Mouse (Mus musculus) layer of hippocampus, postnatal 25 days (tissue): ENCODE measurements around the gene Pik3r5. TPM values are rescaled to one million over a fixed set of nuclear protein-coding genes. Genes with fewer than 3 reads are reported as not detected.

Source experiments
- DNase-seq, 2 experiments: peaks; one replicate each; pipeline ENCODE4 v3.0.0; 2022; ENCODE audit warnings: mixed read lengths in 2 of 2, low spot score in 1 of 2; ENCODE audit errors: extremely low spot score in 1 of 2
- total RNA-seq, 2 experiments: library from RNA; stranded (reverse); gene quantifications; 2 replicates each; pipeline ENCODE4 v1.2.3; 2021

The Pik3r5 gene
- total RNA-seq, 2 experiments from 2014 or later: 1.7 to 2.1 TPM

DNA sequence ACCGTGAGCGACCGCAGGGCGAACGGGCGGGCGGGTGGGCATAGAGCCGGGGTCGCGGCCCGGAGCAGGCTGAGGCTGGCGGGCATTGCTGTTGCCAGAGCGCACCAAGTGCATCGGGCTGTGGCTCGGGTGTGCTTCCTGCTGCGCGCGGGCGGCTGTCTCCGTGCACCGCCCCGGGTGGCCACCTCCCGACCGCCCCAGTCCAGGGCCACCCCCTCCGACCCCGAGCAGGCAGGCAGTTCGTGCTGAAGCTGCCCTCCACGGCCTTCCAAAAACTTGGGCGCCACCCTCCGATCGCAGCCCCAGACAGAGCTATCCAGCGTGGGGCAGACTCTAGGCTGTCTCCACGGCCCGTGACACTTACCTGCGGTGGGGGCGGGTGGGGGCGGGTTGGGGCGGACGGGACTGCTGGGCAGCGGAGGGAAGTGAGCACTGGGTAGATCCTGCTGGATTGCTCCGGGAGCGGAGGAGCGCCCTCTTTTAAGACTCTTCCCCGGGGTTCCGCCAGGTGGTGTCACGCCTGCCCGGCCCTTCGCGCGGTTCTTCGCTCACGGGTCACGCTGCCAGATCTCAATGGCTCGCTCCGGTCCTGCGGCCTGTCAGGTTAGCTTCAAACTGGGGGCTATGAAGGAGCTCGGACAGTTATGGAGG is 31.8 kb upstream of the Pik3r5 start:
- peak in 1 of 2 experiments; percentile 13 for DNase-seq

DNA sequence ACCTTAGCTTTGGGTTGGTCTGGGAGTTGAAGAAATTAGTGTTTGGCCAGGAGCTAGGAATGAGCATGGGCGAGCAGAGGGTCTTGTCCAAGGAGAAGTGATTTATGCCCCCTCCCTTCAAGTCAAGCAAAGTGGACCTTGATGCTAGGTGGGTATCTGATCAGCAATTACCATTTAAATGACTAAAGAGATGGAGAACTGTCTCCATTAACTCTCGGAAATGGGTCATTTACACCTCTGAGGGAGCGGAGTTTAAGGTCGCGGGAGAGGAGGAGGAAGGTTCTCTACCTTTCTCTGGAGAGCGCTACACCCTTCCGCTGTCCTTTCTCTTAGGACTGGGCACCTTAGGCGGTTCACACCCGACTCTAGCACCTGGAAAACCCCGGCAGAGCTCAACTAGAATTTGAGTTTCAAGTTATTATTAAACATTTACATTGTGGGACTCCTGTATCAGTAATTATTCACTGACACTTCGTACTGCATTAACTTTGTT is 31.1 kb upstream of the Pik3r5 start, which contains the start of gene Ntn1:
Gene Ntn1 (minus strand): TSS at position 97 of the 493 bp plus-strand sequence.
- DNase-seq: no peak

DNA sequence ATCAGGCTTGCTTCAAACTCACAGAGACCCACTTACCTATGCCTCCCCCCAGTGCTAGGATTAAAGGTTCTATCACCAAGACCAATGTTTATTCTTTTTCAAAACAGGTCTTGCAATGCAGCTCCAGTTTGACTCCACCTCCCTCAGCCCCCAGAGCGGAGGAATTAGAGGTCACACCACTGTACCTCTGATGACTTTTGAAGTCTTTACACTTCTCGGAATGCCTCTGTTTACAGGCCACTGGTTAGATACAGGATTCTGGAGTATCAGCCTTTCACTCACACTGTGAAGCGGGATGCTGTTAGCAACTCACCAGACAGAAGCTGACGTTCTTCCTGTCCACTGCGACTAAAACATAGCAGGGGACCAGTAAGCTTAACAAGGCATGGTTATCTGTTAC is 30.5 kb upstream of the Pik3r5 start:
- DNase-seq: no peak

DNA sequence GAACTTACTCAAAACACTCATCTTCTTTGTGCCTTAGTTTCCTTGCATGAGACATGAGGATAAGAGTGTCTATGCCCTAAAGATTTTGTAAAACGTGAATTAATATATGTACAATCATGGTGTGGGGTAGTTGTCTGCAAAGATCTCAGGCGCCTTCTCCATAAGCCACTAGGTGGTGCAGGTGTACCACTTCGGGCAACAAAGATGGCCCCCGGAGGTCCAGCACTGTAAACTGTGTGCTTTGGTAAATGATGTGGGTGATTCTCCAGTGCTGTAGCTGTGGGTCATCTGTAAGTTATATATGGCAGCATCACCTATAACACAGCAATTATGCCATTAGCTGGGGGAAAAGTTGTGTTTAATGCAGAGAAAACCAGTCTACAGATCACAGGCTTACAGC is 27.7 kb upstream of the Pik3r5 start:
- no peak for DNase-seq

DNA sequence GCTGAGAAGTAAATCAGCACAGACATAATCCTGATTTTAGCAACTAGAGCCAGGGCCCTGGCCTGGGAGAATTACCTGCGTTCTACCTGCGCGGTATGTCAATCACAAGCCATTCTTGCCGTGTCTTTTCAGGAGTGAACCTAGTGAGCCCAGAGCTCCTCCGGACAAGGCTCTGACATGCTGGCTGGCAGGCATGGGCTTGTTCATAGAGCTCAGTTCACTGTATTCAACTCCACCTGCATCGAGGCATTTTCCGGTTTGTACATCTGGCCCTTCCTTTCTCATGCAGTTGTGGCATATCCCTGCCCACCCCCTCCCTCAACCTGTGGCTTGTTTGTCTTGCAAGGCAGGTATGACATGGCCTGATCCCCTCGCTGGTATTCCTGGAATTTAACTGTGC is 26.3 kb upstream of the Pik3r5 start:
- no peak for DNase-seq

DNA sequence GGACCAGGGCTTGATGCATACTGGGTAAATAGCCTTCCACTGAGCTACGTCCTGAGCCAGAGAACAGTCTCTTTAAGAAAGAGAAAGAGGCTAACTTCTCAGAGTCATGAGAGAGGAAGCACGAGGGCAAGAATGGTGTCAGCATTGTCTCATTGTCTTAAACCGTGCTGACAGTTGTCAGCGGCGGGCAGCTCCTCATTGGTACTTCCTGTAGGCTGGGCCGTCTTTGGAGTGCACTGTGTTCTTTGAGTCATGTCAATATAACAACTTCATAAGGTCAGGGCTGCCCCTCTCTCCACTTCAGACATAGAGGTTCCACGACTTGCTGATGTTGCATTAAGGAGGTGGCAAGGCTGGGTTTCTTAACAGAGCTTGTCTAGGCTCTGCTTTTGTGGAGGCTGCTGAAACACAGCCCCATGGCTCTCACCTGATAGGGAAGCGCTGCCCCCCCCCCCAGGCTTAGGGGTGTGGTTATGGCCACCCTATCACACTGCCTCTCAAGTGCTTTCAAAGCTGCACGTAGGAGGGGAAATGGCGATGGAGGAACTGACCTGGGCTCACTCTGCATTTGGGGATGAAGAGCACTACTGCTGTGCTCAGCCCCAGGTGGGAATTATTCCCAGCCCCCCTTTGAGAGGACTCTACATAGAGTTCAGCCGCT is 24.5 kb upstream of the Pik3r5 start:
- DNase-seq: no peak

DNA sequence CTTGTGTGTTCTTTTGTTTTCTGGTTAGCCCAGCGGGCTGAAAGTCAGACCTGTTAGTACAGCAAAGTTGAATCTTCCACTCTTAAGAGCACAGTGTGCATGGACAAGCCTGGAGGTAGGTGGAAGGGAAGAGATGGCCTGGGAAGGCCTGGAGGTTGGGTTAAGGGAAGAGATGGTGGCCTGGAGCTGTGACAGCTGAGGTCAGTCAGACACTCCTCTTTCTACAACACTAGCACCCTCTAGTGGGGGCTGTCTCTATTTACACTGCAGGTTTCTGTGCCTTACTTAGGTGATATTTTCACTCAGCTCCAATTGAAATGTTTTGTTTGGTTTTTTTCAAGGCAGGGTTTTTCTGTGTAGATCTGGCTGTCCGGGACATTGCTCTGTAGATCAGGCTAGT is 23.8 kb upstream of the Pik3r5 start:
- DNase-seq: peak; percentile 51 to 75

DNA sequence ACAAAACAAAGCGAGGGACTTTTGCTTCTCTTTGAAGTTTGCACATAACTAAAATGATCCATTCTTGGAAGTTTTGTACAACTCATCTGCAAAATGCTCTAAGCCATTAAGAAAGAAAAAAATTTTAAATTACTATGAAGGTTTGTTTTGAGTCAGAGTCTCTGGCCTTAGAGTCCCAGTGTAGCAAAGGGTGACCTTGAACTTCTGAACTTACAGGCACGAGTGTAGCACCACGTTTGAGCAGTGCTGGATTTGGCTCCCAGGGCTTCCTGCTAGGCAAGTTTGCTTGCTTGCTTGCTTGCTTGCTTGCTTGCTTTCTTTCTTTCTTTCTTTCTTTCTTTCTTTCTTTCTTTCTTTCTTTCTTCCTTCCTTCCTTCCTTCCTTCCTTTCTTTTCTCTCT is 14.9 kb upstream of the Pik3r5 start:
- DNase-seq: no peak

DNA sequence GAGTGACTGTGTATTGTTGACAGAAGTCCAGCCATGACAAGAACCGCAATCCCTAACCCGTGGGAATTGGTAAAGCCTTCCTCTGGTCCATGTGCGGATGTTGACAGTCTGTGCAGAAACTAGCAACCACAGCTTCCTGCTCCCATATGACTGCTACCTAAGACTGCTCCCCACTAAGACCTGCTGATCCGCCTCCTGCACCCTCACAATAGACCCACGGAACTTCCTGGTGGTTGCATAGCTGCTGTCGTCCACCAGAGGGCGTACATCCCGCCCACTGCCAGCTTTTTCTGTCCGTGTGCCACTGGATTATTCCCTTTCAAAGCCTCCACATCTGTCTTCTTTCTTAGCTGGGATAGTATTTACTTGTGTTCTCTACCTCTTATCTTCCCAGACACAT is 14.1 kb upstream of the Pik3r5 start:
- DNase-seq: peak in 1 of 2 experiments; percentile 25

DNA sequence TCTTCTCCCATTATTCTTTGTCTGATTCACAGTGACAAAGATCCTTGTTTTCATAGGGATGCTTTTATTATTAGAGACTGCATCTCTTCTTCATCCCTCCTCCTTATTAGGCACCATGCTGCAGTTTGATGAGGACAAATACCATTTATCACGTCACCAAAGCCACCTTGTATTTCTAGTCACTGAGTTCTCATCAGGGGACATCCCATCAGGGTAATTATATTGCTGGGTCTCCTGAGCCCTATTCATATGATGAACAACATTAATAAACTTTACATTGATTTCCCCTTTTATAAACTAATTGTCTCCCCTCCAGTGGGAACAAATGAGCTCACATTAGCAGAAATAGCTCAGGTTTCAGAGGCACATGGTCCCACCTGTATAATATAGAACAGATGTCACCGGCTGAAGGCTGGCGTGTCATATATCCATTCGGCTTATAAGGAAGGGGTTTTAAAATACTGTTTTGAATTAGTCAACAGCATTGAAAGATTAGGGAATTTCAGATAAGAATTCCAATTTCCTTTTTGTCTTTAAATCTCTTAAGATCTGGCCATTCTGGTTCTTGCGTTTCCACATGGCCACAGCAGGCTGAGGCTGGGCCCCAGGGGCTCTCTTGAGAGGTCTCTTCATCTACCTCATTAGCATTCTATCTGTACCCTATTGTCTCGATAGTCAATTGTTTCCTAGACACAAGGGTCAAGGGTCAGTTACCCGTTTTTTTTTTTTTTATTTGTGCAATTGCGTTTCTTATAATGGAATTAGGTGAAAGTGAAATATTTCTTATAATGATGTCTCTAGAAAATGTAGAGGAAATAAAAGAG is 6.2 kb upstream of the Pik3r5 start:
- no peak for DNase-seq

DNA sequence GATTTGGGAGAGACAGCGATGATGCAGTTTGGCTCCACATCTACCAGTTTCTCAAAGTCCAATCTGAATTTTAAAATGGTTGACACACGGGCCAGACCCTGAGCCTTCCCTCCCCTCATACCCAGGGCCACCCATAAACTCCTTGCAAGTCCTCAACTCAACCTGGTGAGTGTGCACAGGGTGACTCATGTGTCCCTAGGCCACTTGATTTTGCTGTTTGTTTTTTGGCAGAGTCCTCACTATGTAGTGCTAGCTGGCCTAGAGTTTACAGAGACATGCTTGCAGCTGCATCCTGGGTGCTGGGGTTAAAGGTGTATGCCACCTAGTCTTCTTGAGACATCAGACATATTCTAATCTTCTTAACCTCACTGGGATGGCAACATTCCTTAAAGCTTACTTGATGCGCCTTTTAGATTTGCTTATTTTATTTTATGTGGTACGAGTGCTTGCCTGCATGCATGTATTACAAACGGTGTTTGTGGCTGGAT is 4.8 kb upstream of the Pik3r5 start:
- DNase-seq: no peak

DNA sequence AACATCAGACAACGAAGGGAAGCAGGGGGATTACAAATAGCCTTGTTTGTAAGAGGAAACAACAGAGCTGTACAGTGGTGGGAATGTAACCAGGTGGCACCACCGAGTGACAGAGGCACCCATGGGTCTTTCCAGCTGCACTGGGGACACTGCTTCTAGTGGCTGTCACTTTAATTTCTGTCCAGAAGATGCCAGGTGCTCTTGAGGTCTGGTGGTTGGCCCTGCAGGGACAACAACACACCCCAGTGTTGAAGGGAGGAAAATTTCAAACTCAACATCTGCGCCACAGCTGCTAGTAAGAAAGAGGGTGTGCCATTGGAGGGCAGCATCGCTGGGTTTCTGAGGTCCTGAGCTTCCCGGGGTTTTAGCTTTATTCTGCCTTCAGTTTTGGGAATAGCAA is 1.3 kb upstream of the Pik3r5 start:
- no peak for DNase-seq

DNA sequence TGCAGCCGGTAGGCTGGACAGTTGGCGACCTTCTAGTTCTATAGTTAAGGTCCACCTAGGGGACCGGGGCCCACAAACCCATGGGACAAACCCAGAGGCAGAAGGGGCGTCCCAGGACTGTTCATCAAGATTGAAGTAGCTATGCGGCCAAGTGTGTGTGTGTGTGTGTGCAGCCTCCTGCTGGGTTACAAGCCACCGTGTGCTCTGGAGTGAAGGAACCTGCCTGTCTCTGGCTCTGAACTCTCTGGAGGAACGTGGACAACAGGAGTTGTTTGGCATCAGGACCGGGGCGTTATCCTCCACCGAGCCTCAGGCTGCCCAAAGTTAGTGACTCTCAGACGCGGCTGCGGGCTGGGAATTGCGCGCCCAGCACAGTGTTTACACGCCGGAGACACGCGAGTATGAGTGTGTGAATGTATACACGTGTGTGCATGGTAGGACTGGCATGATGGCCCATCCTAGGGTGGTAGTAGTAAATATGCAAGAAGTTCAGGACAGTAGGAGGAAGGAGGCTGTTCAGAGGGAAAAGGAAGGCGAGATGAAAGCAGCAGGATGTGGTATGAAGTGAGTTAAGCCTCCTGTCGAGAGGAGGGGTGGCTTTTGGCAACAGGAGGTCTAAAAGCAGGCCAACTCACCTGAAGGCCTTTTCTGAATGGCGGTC is 570 bp downstream of the Pik3r5 start:
- DNase-seq: no peak

DNA sequence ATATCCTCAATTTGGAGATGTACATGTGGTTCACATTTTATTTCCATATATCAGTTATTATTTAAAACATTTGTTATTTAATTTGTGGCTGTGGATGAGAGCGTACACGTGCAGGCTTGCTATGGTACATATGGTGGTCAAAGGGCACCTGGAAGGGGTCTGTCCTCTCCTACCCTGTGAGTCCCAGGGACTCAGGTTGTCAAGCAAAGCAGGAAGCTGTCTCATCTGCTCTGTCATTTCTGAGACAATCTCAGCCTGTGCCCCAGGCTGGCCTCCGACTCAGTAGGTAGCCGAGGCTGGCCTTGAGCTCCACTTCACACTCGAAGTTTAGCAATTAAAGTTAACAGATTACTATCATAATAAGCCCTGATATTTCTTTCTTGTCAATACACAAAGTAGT is 1.6 kb downstream of the Pik3r5 start:
- no peak for DNase-seq

DNA sequence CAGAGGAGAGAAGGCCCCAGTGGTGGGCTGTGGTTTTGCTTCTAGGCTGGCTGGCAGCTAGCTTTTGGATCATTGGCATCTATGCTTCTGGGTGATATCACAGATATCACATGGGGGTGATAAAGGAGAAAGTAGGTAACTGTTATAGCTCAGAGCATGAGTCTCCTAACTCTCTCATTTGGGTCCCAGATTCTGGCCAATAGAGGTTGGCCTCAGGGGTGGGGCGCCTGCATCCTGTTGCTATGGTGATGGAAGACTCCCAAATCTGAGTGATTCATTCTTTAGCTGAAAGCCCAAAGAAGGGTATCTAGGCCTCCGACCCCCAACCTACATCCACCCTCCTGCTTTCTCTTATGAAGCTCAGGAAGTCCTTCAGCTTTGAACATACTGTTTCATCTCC is 2.8 kb downstream of the Pik3r5 start:
- DNase-seq: no peak

DNA sequence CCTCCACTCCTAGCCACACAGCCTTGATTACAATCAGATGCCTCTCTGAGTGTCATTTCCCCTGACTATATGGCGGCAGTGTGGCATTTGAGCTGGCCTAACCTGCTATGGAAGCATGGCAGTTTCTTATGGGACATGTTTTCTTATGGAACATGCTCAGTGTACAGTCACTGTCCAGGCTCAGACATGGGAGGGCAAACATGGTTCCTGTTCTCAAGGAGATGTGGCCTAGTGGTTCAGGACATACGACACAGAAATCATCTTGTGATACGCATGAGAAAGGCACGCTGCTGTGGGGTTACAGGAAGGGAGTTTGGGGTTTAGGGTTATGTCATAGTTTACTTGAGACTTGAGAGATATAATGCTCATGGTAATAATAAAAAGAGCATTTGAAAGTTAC is 3.7 kb downstream of the Pik3r5 start:
- no peak for DNase-seq

DNA sequence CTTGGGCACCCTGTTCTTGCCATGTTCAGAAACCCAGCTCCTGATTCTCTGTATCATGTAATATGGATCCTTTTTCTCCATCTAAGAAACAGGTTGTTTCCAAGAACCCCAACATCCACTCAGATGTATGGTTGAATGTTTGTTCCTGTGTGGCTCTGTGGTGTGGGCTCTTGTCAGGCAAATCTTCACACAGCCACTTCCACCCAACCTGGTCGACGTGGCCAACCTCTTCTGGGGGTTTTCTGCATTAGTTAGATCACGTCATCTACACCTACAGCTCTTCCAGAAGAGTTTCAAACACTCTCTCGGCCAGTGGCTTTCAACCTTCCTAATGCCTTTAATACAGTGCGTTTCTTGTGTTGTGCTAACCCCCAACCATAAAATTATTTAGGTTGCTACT is 4.5 kb downstream of the Pik3r5 start:
- no peak for DNase-seq

DNA sequence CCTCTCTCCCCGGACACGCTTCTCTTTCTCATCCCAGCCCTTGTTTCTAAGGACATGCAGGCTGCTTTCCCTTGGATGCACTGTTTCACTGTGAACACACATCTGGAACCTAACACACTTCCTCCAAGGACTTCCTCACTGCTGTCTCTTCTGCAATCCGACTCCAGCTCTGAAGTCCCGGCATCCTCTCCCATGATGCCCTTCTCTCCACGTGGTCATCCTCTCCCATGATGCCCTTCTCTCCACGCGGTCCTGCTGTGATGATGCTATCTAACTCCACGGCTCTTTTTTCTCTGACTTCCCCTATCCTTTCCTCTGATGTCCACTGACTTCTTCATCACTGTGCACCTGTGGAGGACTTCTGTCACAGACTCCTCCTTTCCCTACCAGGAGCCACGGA is 8.2 kb downstream of the Pik3r5 start:
- DNase-seq: no peak

DNA sequence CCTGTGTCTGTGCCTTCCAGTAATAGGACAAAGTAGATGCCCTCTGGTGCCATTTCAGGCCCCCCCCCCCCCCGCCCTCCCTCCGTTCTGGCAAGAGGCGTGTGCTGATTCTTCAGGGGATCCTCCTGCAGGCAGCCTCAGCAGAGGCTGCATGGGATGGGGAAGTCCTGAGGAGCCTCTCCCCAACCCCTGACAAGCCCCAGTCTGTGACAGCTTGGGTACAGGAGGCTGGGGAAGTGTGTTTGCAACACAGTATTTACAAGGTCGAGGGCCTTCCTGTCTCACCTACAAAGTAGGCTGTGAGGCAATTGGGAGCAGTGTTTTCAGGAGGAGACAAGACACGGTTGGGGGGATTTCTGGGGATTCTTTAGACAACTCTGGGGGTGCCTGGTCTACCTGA is 9.0 kb downstream of the Pik3r5 start:
- no peak for DNase-seq

DNA sequence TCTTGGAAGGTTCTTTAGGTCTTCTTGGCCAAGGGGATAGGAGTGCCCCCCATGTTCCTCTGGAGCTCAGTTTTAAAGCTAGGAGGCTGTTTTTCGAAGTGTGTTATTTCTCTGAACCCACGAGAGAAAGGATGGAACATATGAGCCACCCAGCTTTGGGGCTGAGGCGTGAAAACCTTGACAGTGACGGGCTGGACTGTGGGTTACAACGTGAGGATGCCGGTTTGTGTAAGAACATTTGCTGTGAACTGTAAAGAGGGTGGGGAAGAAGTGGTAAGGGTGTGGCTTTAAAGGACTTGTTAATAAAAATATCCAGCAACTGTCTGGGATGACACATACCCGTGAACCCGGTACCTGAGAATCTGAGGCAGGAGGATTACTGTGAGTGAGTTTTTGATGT is 10.4 kb downstream of the Pik3r5 start:
- DNase-seq: no peak
